Mouse (Mus musculus) fibroblast of lung, adult 2 months (primary cell): ENCODE measurements around the gene Slc1a7.

Experiments
- DNase-seq: peaks from one replicate; pipeline ENCODE4 v3.0.0-alpha.2; 2011; ENCODE audit warnings: low read depth

Slc1a7 gene

GRCm38 (mm10) chr4:108052673-108053072 is 84.5 kb downstream of the Slc1a7 start:
- no peak for DNase-seq

- DNase-seq = no peak
Measured at GRCm38 (mm10) chr4:108055873-108056272, 87.7 kb downstream of the Slc1a7 start.

GRCm38 (mm10) chr4:108057247-108057646 is 89.1 kb downstream of the Slc1a7 start:
- no peak for DNase-seq

GRCm38 (mm10) chr4:108058166-108058565 is 90.0 kb downstream of the Slc1a7 start:
- peak; percentile 99 for DNase-seq

GRCm38 (mm10) chr4:108059601-108060379 is 91.7 kb downstream of the Slc1a7 start:
- no peak for DNase-seq

- no peak for DNase-seq
Measured at GRCm38 (mm10) chr4:108060774-108061173, 92.6 kb downstream of the Slc1a7 start.

GRCm38 (mm10) chr4:108062524-108062923 is 94.4 kb downstream of the Slc1a7 start:
- DNase-seq = no peak
